Mouse (Mus musculus) lung, postnatal 4 days (tissue): ENCODE data around the gene Rgs14.

Source experiments
- DNase-seq, 2 experiments: peaks; one replicate each; pipeline ENCODE4 v3.0.0; 2021

Gene Rgs14

DNA sequence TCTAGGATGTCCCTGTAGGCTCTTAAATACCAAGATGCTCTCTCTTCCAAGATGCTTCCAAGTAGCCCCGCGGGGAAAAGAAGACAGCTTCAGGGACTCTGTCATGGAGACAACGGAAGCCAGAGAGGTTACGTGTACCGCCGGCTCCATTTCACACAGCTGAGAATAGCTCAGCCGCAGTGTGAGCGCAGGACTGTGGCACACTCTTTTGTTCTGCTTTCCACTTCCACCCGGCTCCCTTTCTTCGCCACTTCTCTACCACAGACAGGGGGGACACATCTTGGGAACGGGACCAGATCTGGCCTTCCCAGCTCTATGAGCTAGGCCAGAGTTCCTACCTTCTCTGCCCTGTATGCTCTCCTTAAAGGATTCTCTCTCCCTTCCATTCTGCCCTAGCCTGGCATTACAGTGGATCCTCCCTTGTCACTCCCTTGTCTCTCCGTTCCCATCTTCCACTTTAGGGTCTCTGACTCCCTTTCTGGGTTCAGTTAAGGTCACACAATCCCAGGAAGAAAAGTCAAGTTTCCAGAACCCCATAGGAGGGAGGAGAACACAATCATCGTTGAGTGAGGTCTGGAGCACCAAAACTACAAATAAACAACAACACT, 36.4 kb downstream of the Rgs14 start:
- DNase-seq: no peak

DNA sequence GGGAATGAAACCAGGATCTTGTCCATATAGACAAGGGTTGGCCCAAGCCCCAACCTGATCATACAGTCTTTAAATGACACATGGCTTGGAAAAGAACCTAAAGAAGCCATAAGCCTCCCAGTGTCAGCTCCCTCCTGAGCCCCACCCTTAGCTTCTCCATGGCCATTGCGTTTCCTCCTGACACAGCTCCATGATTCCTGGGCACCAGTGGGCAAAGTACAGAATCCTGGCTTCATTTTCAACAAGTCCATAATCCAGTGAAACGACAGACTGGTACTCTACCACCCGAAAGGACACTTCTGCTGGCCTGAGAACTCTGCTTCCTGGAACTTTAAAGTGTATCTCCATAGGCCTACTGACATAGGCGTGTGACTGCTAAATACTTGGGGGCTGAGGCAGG, 37.8 kb downstream of the Rgs14 start:
- no peak for DNase-seq

DNA sequence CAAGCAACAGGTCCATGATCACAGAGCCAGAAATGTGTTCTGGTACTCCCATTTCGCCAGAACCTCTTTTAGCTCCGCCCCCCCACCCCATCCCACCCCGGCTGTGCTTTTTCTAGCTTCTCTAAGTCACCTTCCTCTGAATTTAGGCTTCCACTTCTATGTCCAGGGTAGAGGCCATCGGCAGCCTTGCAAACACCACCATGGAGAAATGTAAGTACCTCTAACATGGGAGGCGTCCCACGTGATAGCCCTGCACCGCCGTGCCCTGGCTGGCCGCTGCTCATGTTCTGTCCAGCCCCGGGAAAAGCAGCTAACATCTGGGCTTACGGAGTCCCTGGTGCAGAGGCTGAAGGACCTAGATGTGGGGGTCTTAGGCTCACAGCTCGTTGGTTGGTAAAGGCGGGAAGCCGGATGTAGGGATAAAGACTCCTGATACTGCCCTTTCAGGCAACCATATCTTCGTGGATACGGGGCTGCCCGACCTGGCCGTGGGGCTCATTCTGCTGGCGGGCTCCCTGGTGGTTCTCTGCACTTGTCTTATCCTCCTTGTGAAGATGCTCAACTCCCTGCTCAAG, 39.1 kb downstream of the Rgs14 start:
- no peak for DNase-seq

DNA sequence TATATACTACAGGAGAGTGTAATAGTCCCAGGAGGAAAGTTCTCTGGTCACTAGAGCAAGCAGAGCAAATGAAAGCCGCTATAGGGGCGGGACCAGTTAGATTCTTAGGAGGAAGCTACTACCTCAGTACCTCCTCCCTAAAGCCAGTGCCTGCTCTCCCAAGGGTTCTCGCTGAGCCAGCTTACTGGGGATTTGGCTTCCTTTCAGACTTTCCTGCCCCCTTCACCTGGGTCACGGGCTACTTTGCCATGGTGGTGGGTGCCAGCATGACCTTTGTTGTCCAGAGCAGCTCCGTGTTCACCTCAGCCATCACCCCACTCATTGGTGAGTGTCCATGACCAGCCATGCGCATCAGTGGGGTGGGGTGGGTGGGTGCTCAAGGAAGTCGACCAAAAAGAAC, 42.3 kb downstream of the Rgs14 start:
- no peak for DNase-seq

DNA sequence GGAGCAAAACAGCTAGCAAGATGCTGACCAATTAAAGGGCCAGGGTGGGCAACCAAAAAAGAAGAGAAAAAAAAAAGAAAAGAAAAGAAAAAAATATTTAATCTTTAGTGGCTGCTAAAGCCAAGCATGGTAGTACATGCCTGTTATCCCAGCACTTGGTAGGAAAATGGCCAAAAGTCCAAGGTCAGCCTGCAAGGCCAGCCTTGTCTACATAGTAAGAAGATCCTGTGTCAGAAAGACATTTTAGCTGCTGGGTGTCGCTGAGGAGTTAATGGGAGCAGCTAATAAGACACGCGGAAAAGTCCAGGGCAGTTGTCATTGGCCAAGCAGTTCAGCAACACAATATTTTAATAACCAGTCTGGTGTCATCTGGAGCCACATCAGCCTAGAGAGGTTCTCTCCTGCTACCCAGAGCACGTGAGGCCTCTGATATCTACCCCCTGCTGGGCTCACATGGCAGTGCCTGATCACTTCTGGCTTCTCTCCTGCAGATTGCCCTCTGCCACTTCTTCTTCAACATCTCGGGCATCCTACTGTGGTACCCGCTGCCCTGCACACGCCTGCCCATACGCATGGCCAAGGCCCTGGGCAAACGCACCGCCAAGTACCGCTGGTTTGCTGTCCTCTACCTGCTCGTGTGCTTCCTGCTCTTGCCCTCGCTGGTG, 43.2 kb downstream of the Rgs14 start:
- no peak for DNase-seq

DNA sequence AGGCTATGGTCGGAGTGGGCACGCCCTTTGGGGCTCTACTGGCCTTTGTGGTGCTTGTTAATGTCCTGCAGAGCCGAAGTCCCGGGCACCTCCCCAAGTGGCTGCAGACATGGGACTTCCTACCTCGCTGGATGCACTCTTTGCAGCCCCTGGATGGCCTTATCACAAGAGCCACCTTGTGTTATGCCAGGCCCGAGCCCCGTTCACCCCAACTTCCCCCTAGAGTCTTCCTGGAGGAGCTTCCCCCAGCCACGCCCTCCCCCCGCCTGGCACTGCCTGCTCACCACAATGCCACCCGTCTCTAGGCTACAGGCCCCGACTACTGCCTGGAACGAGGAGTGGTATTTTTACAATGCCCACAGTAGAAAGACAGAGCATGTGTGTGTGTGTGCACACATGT, 43.8 kb downstream of the Rgs14 start:
- DNase-seq: no peak

DNA sequence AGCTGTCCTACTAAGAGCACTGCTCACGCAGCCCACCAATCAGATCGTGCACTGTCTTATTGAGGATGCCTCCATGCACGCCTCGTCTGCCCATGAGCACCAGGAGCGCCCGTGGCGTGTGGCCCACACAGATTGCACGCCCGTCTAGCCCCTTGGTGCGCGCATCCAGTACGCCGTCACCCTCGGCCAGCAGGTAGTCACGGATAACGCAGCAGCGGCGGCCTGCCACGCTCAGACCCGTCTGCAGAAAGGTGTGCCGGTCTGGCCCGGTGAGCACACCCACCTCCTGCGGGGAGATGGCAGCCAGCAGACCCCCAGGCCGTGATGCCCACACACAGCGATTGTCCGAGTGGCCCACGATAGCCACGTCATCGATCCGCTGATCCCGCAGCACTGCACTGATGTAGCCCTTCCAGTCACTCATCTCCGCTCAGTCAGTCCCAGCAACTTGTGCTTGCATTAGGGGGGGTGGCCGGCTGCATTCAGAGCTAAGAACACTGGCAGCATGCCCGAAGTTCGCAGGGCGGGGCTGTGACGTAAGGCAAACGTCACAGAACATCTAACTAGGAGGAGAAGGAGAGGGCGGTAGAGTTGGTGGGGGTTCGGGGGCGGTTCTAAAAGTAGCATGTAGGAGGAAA, 45.3 kb downstream of the Rgs14 start, which contains the start of gene Pfn3:
Gene Pfn3, minus strand, starts transcription at position 490 of the 638 bp plus-strand sequence.
- peak; percentile 71 to 75 for DNase-seq

DNA sequence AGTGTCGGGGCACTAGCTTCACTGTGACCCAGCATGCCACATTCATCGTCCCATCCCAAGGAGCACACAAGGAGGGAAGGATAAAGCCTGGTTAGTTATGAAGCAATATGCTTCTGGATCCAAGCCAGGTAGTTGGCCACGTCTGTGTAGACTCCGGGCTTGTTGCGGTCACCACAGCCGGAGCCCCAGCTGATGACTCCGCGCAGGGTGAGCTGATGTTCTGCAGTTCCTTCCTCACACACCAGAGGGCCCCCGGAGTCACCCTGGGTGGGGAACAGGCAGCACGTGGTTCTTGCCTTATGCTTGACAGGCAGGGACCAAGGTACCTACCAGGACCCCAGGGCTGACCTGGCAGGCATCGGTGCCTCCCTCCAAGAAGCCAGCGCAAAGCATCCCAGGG, 48.5 kb downstream of the Rgs14 start:
- DNase-seq: peak; percentile 88 to 92

DNA sequence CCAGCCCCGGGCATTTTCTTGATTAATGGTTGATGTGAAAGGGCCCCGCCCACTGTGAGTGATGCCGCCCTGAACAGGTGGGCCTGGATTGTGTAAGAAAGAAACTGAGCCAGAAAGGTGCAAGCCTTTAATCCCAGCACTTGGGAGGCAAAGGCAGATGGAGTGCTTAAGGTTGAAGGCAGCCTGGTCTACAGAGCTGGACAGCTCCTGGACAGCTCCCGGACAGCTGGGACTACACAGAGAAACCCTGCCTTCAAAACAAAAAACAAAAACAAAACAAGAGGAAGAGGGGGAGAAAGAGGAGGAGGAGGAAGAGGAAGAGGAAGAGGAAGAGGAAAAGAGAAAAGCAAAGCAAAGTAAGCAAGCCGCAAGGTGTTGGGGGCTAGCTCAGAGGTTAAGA, 49.6 kb downstream of the Rgs14 start:
- DNase-seq: no peak

DNA sequence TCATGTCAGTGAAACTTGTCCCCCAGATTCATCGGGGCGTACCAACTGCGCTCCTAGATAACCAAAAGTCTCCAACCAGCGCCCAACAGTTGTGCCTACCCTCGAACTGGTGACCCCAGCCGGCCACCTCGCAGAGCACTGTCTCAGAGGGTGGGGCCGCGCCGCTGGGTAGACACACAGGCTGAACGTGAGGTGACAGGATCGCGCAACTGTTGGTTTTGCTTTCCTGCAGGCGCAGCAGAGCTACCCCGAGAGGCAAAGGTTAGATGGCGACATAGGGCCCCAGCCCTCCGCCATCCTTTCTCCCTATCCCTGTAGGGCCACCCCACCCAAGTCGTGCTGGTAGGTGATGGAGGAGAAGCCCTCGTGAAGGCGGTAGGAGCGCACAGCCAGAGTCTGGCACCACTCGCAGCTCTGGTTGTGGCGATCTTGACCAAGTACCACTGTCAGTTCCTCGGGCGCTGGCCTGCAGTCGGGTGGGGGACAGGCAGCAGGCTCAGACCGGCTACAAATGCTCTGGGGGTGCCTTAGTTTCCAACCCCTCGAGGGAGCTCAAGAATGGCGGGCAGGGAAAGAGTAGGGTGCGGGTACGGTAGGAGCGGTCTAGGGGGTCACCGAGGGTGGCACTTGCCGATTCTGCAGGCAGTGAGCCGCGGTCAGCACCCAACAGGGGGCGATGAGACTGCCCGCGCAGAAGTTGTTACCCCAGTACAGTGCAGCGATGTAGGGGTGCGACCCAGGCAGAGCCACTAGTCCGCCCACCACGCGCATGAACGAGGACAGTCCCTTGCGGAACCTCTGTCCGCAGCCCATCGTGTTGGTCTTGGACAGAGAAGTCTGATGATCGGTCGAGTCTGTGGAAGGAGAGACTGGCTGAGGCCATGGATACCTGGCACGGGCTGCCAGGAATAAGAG, 50.7 kb downstream of the Rgs14 start:
- peak in 1 of 2 experiments; percentile 38 for DNase-seq

DNA sequence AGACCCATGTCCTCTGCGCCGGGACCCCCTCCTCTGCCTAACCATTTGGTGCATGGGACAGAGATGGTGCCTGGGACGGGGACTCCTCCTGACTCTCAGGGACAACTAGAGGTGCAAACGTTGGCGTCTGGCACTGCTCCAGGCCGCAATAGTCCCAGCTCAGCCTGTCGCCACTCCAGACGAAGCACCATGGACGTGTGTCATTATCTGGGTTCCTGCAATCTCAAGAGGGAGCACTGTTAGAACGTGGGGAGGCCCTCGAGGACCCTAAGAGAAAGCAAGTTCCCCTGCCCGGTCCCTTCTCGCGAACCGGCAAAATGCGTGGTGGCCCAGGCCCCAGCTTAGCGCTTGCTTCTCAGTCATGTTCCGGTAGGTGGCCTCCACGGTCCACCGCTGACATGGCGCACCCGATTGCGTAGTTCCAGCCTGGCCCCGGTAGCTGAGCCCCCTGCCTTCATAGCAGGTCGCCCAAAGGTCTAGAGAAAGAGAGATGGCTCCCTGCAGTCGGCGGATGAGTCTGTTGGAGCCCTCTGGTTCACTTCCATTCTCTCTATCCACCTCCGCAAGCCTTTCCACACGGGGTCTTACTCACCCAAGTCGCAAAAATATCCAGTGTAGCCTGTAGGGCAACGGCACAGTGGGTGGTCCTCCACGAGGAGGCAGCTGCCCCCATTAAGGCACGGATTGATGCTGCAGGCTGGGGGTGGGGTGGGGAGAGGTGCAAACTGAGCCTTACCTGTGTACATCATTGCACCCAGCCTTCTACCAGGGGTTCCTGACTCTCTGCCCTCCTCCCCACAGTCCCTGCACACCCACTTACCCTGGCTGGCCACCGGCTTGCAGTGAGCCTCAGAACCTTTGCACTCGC, 51.6 kb downstream of the Rgs14 start:
- DNase-seq: peak; percentile 78 to 84

DNA sequence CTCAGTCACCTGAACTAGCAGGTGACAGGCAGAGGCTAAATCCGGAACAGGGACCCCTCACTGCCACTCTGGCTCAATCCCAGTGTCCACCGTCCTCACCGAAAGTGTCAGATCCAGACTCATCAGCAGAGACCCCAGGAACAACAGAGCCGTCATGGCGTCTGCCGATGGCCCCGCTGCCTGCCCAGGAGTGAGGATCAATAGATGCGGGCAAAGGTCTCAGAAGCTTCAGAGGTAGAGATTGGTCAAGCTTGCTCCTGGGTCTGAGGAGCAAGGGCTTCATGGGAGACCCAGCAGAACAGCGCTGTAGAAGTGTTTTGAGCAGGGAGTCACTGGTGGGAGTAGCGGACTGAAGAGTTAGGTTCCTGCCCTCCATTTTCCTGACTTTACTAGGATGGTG, 57.1 kb downstream of the Rgs14 start, which contains the start of gene F12:
Gene F12, minus strand, starts transcription at position 181 of the 400 bp plus-strand sequence.
- DNase-seq: no peak

DNA sequence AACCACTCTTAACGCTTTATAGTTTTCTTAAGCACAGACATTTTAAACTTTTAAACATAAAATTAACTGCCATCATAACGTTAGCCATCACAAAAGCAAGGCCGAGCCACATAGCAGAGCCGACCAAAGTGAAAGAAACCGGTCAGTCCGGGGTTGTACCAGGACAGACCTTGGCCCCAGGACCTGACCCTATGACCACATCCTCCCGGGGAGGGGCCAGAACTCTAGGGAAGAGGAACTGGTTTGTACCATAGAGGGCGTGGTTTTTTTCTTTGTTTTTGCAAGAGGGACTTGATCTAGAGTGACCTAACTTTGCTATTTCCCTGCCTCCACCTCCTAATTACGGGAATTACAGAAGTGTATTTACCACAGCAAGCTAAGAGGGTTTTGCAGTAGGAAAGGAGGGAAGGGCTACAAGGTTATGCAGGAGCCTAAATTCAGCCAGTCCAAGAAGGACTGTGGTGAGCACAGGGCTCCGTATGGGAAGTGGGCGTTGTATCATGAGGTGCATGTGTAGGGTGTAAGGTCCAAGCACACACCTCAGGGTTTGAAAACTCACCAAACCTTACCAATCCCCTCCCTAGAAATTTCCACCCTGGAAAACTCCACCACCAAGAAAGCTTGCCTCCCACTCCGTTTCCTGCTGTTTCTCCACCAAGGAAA, 59.8 kb downstream of the Rgs14 start:
- peak; percentile 72 to 77 for DNase-seq

DNA sequence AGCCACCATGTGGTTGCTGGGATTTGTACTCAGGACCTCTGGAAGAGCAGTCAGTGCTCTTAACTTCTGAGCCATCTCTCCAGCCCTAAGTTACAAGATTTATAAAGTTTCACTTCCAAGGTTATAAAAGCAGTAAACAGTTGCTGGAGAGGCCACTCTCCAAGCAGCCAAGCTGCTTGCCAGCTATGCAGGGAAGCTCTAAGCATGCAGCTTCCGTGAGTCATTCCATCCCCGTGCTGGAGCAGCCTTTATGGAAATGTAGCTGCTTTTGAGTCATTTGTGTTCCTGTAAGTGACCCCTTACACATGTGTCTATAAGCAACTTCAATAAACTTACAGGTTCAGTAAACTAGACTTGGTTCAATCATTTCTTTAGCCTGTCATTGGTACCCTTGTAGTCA, 61.0 kb downstream of the Rgs14 start:
- DNase-seq: no peak

DNA sequence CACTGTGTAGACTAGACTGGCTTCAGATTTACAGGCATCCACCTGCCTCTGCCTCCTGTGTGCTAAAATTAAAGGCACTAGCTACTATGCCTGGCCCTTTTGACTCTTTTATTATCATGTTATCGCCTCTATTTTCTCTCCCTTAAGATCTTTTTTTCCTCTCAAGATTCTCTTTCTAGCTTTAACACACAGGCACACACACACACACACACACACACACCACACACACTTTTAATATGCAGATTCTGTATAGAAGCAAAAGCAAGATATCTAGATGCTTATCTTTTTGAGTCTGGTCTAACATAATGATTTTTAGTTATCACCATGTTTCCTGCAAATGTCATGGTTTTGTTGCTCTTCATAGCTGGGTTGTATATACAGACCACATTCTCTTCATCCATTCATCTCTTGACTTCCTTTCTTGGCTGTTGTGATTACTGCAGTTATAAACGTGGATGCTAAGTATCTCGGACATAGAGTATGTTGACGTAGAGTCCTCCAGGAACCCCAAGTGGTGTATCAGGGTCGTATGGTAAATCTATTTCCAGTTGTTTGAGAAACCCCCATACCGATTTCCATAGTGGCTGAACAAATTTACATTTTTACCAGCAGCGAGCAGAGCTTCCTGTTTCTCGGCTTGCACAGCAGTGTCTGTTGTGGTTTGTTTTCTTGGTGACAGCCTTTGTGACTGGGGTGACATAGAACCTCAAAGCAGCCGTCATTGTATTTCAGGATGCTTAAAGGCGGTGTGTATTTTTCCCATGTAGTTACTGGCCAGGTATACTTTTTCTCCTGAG, 62.6 kb downstream of the Rgs14 start:
- no peak for DNase-seq
